Mouse (Mus musculus): ENCODE measurements around the gene Rad23a.
A peak's percentile ranks its signal among the peaks of the same experiment; 100 is the strongest.

Rad23a gene

DNA sequence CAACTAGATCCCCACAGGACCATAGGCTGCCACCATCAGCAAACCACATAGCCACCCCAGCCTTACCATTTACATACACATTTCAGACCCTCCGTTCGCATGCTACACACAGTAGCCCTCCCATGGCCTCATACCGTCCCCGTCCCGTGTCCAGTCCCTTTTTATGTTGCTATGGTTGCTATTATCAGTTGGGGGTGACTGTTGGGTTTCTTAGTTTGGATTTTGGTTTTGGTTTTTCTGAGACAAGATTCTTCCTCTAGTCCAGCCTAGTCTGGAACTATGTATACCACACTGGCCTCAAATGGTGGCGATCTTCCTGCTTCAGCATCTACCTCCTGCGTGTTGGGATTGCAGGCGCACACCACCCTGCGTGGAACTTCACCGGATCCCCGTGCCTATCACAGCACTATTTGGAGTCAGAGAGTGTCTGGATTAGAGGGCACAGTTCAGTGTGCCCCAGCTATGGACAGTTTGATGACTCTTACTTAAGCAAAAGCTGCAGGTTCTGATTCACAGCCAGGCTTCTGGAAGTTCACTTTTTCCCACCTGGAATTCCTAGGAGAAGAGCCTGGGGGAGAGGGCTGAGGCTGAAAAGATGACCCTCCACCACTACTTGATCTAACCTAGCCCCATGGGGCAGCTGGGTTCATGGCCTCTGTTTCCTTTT is 53.5 kb downstream of the Rad23a start:
- no peak for DNase-seq

- peak; percentile 76 to 89 for DNase-seq
These were observed 54.4 kb downstream of the Rad23a start for GRCm38 (mm10) chr8:84785756-84786677.

DNA sequence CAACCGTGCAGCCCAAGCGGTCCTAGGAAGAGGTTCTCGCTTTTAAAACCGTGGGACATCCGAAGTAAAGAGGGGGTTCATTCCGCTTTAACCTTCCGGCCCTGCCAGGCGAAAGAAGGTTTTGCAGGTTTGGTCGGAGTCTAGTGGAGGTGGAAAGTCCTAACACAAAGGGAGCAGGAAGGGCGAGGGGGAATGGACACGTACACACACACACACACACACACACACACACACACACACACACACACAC is 55.0 kb downstream of the Rad23a start:
- DNase-seq: no peak

- DNase-seq: no peak
These were observed 55.6 kb downstream of the Rad23a start for GRCm38 (mm10) chr8:84784681-84785505.

All from lung, postnatal 4 days (tissue).